In the genomic region with DNA sequence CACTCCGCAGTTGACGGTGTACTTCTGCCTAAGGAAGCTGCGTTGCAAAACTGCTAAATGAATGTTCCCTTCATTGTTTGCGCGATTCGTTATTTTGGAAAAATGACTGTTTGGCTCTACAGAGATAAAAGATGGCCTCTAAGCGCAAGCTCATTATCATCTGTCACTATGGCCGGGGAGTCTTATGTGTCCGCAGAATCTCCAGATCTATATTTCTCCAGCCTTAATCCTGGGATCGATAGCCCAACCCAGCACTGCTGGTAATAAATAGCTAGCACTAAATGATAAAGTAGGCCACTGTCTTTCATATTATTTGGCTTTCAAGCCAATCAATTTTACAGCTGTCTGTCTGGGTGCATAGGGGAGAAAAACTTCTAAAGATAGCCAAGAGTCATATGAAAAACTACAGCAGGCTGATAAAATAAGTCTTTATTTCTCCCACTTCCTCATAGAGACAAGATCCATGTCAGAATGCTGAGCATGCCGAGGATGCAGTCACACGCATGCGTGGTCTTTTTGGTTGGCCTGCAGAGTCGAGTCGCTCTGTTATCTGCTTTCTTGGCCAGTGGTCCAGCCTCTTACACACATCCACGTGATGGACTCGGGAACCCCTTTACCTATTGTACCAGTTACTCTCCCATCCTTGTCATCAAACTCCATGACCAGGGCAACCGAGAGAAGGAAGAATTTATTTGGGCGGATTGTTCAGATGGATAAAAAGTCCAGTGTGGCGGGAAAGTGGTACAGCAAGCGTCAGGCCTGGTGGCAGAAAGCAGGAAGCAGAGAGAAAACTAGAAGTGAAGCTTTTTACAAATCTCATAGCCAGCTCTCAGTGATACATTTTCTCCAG, we compare ENCODE assay signal across 28 mouse cellular contexts.
A peak's percentile ranks its signal among the peaks of the same experiment; 100 is the strongest.
DNase-seq lines count a peak whose midpoint lies in the region; ATAC-seq and TF ChIP-seq lines count a peak whose summit lies in the region.
"Had no signal": no experiment of that assay in that cellular context is flagged by ENCODE, and none has a peak within 500 bp of the region (broad histone marks: within the 10 kb centered on the region; RNA-seq: fewer than 3 reads in every experiment).

No protein-coding gene starts in this region.

- TF ChIP-seq CTCF in hindbrain, postnatal 0 days (IDR thresholded peaks at IDR 0.05; ENCODE audit: low read depth) = no peak
- TF ChIP-seq CTCF in CH12.LX (conservative IDR thresholded peaks at IDR 0.05 in 1 of 2, IDR thresholded peaks at IDR 0.05 in 1 of 2; ENCODE audit: low read depth in 2 of 2, low read length in 2 of 2) = no peak

- peak; percentile 33 for DNase-seq in forebrain, embryonic 11.5 days (ENCODE audit: low spot score)
- no peak for DNase-seq in hindbrain, postnatal 0 days (ENCODE audit: low spot score)
- no peak for DNase-seq in CH12.LX (ENCODE audit: extremely low read depth)
- no peak for DNase-seq in intestine, embryonic 14.5 days (ENCODE audit: low spot score)
- DNase-seq in ovary, postnatal 36 days (ENCODE audit: low spot score) = no peak
- no peak for DNase-seq in ovary, adult 18-20 months (ENCODE audit: low spot score)
- DNase-seq: adrenal gland, postnatal 10 days; cerebellum, adult 11 months; cerebellum, adult 9-10 months; cerebellum, postnatal 36 days; gastrocnemius, postnatal 36 days; heart, postnatal 4 days; kidney, postnatal 14 days; layer of hippocampus, adult 9-11 months; lung, postnatal 4 days; retina, postnatal 1 day; right cerebral cortex, postnatal 14 days had no signal

- 88% methylated on average over 21 of the region's 21 CpGs for WGBS in forebrain, embryonic 11.5 days
- 81% methylated on average over 21 of the region's 21 CpGs for WGBS in forebrain, embryonic 15.5 days
- WGBS in hindbrain, embryonic 12.5 days = 82% methylated on average over 21 of the region's 21 CpGs
- WGBS in hindbrain, postnatal 0 days = 82% methylated on average over 21 of the region's 21 CpGs
- WGBS in intestine, embryonic 14.5 days = 66% methylated on average over 21 of the region's 21 CpGs

- no peak overlapping the region for H3K27ac ChIP-seq in forebrain, embryonic 11.5 days (ENCODE audit: low read depth, low read length)
- H3K27ac ChIP-seq in forebrain, embryonic 15.5 days (replicated peaks) = no peak overlapping the region
- 0 out of 2 replicates have a peak overlapping the region, but pooled peaks have one; percentile 0 for H3K27ac ChIP-seq in hindbrain, embryonic 12.5 days
- H3K27ac ChIP-seq in hindbrain, postnatal 0 days = no peak overlapping the region
- no peak overlapping the region for H3K27ac ChIP-seq in CH12.LX (ENCODE audit: insufficient read depth, low read depth)
- H3K27ac ChIP-seq in intestine, embryonic 14.5 days (ENCODE audit: low read depth) = no peak overlapping the region
- H3K27ac ChIP-seq: left cerebral cortex, adult 2 months; limb, embryonic 13.5 days; midbrain, embryonic 15.5 days had no signal

- H3K4me2 ChIP-seq in forebrain, embryonic 11.5 days (ENCODE audit: low read depth, low read length, severe bottlenecking) = no peak overlapping the region
- no peak overlapping the region for H3K4me2 ChIP-seq in forebrain, embryonic 15.5 days (replicated peaks)
- no peak overlapping the region for H3K4me2 ChIP-seq in hindbrain, embryonic 12.5 days (replicated peaks)
- no peak overlapping the region for H3K4me2 ChIP-seq in hindbrain, postnatal 0 days (ENCODE audit: low read depth, low read length)
- no peak overlapping the region for H3K4me2 ChIP-seq in CH12.LX (ENCODE audit: insufficient read depth, low read depth, poor library complexity, severe bottlenecking)
- no peak overlapping the region for H3K4me2 ChIP-seq in intestine, embryonic 14.5 days (ENCODE audit: low read length)
- H3K4me2 ChIP-seq: limb, embryonic 13.5 days; liver, embryonic 11.5 days; midbrain, embryonic 15.5 days had no signal

- no peaks in the 10 kb centered on the region for H3K4me1 ChIP-seq in forebrain, embryonic 11.5 days (replicated peaks; ENCODE audit: control insufficient read depth, insufficient read depth, low read length)
- no peaks in the 10 kb centered on the region for H3K4me1 ChIP-seq in forebrain, embryonic 15.5 days
- H3K4me1 ChIP-seq in hindbrain, embryonic 12.5 days = peaks cover 6% of the 10 kb centered on the region; the same call in 1 of the 2 replicates
- no peaks in the 10 kb centered on the region for H3K4me1 ChIP-seq in hindbrain, postnatal 0 days (ENCODE audit: insufficient read depth, low read length)
- no peaks in the 10 kb centered on the region for H3K4me1 ChIP-seq in CH12.LX (ENCODE audit: control insufficient read depth in 1 of 2, insufficient read depth in 2 of 2)
- H3K4me1 ChIP-seq in intestine, embryonic 14.5 days (replicated peaks; ENCODE audit: control insufficient read depth, insufficient read depth, low read length) = no peaks in the 10 kb centered on the region
- H3K4me1 ChIP-seq: megakaryocyte, embryonic 14.5 days; midbrain, embryonic 15.5 days had no signal

- in situ Hi-C loops in CH12.LX (cut with MboI; ENCODE audit: low pct_ligation_motif_present, low pct_unique_long_range_greater_than_20kb, low sequenced_read_pairs) = no loop called here

- dilution Hi-C loops in CH12.LX (cut with MboI; ENCODE audit: extremely low pct_ligation_motif_present, extremely low pct_unique_long_range_greater_than_20kb, low sequenced_read_pairs) = no loop called here

- TF ChIP-seq POLR2A in CH12.LX (IDR thresholded peaks at IDR 0.05; ENCODE audit: low read depth, low read length) = no peak

- H3K9ac ChIP-seq in forebrain, embryonic 11.5 days (ENCODE audit: low read length) = no peak overlapping the region
- H3K9ac ChIP-seq in forebrain, embryonic 15.5 days (replicated peaks) = no peak overlapping the region
- H3K9ac ChIP-seq in hindbrain, embryonic 12.5 days = no peak overlapping the region
- no peak overlapping the region for H3K9ac ChIP-seq in hindbrain, postnatal 0 days (replicated peaks; ENCODE audit: low read length)
- H3K9ac ChIP-seq in CH12.LX (ENCODE audit: insufficient read depth, low read depth) = no peak overlapping the region
- H3K9ac ChIP-seq in intestine, embryonic 14.5 days (ENCODE audit: low read length) = no peak overlapping the region
- H3K9ac ChIP-seq: limb, embryonic 13.5 days; midbrain, embryonic 15.5 days had no signal

- no peak for TF ChIP-seq EP300 in CH12.LX (IDR thresholded peaks at IDR 0.05; ENCODE audit: low read length)

- no peaks in the 10 kb centered on the region for H3K36me3 ChIP-seq in forebrain, embryonic 11.5 days (ENCODE audit: control insufficient read depth, insufficient read depth, low read length)
- H3K36me3 ChIP-seq in forebrain, embryonic 15.5 days = no peaks in the 10 kb centered on the region
- no peaks in the 10 kb centered on the region for H3K36me3 ChIP-seq in hindbrain, embryonic 12.5 days
- no peaks in the 10 kb centered on the region for H3K36me3 ChIP-seq in hindbrain, postnatal 0 days (ENCODE audit: insufficient read depth, low read length)
- no peaks in the 10 kb centered on the region for H3K36me3 ChIP-seq in CH12.LX (replicated peaks in 1 of 2; ENCODE audit: control insufficient read depth in 1 of 2, insufficient read depth in 1 of 2, low read length in 1 of 2)
- no peaks in the 10 kb centered on the region for H3K36me3 ChIP-seq in intestine, embryonic 14.5 days (ENCODE audit: control insufficient read depth, insufficient read depth, low read length)
- H3K36me3 ChIP-seq: G1E; limb, embryonic 13.5 days; midbrain, embryonic 15.5 days had no signal

- ATAC-seq in forebrain, embryonic 11.5 days (replicated peaks; ENCODE audit: low FRiP score) = no peak
- no peak for ATAC-seq in forebrain, embryonic 15.5 days (replicated peaks)
- peak; percentile 38; the same call in 1 of the 2 replicates for ATAC-seq in hindbrain, embryonic 12.5 days (ENCODE audit: low FRiP score)
- ATAC-seq in hindbrain, postnatal 0 days = no peak
- peak; percentile 73 for ATAC-seq in intestine, embryonic 14.5 days (replicated peaks; ENCODE audit: low FRiP score, low TSS enrichment, low read depth)
- ATAC-seq: forebrain, embryonic 14.5 days; inflammation-experienced regulatory T-cells, adult 6 months; midbrain, embryonic 15.5 days; Patski had no signal

- H3K79me2 ChIP-seq in CH12.LX (replicated peaks; ENCODE audit: control insufficient read depth, extremely low read depth, insufficient read depth, poor library complexity, severe bottlenecking) = no peaks in the 10 kb centered on the region

- H3K4me3 ChIP-seq in forebrain, embryonic 11.5 days (ENCODE audit: low read depth, low read length) = no peak overlapping the region
- no peak overlapping the region for H3K4me3 ChIP-seq in forebrain, embryonic 15.5 days
- H3K4me3 ChIP-seq in hindbrain, embryonic 12.5 days = no peak overlapping the region
- no peak overlapping the region for H3K4me3 ChIP-seq in hindbrain, postnatal 0 days (ENCODE audit: low read length)
- H3K4me3 ChIP-seq in CH12.LX (replicated peaks in 1 of 3; ENCODE audit: low read depth in 2 of 3, low read length in 2 of 3, poor library complexity in 1 of 3) = no peak overlapping the region
- H3K4me3 ChIP-seq in intestine, embryonic 14.5 days (ENCODE audit: low read depth, low read length) = no peak overlapping the region
- H3K4me3 ChIP-seq: left cerebral cortex, adult 2 months; limb, embryonic 13.5 days; megakaryocyte, embryonic 14.5 days; midbrain, embryonic 15.5 days had no signal

- TF ChIP-seq RAD21 in CH12.LX (IDR thresholded peaks at IDR 0.05; ENCODE audit: low read depth, low read length) = no peak

- no peaks in the 10 kb centered on the region for H3K9me3 ChIP-seq in forebrain, embryonic 11.5 days (ENCODE audit: control insufficient read depth, low read length)
- H3K9me3 ChIP-seq in forebrain, embryonic 15.5 days = no peaks in the 10 kb centered on the region
- H3K9me3 ChIP-seq in hindbrain, embryonic 12.5 days (replicated peaks) = no peaks in the 10 kb centered on the region
- no peaks in the 10 kb centered on the region for H3K9me3 ChIP-seq in hindbrain, postnatal 0 days (ENCODE audit: low read length)
- no peaks in the 10 kb centered on the region for H3K9me3 ChIP-seq in CH12.LX (replicated peaks; ENCODE audit: low read length)
- H3K9me3 ChIP-seq in intestine, embryonic 14.5 days (ENCODE audit: control insufficient read depth, low read length) = no peaks in the 10 kb centered on the region
- H3K9me3 ChIP-seq: G1E; limb, embryonic 13.5 days; megakaryocyte, embryonic 14.5 days; midbrain, embryonic 15.5 days had no signal

- no peaks in the 10 kb centered on the region for H3K27me3 ChIP-seq in forebrain, embryonic 11.5 days (ENCODE audit: control insufficient read depth, insufficient read depth, low read length)
- no peaks in the 10 kb centered on the region for H3K27me3 ChIP-seq in forebrain, embryonic 15.5 days
- no peaks in the 10 kb centered on the region for H3K27me3 ChIP-seq in hindbrain, embryonic 12.5 days
- H3K27me3 ChIP-seq in hindbrain, postnatal 0 days (ENCODE audit: insufficient read depth, low read length) = no peaks in the 10 kb centered on the region
- peaks cover 3% of the 10 kb centered on the region for H3K27me3 ChIP-seq in CH12.LX (replicated peaks)
- H3K27me3 ChIP-seq in intestine, embryonic 14.5 days (replicated peaks; ENCODE audit: control insufficient read depth, insufficient read depth, low read length) = no peaks in the 10 kb centered on the region
- H3K27me3 ChIP-seq: limb, embryonic 13.5 days; Patski had no signal

TF ChIP-seq in CH12.LX, 34 proteins besides CTCF, POLR2A, EP300 and RAD21:
- no peak for TF ChIP-seq IRF4 (IDR thresholded peaks at IDR 0.05; ENCODE audit: low read depth, low read length)
- TF ChIP-seq NRF1 (IDR thresholded peaks at IDR 0.05; ENCODE audit: low read depth, low read length) = 0 out of 2 replicates have a peak, but pooled peaks have one; percentile 35
TF ChIP-seq in CH12.LX: peak in this region for 1.

Comparison
In these comparisons a context has a peak if more than half of its experiments do, and no peak if none do; other contexts are left out.
1. ATAC-seq: peak in hindbrain, embryonic 12.5 days (single experiment) and intestine, embryonic 14.5 days (single experiment); none in forebrain, embryonic 11.5 days (single experiment), forebrain, embryonic 15.5 days (single experiment) and hindbrain, postnatal 0 days (single experiment).